Mouse (Mus musculus): ENCODE measurements around the gene Pde6b.

GRCm38 (mm10) chr5:108436101-108436500 lies 47.9 kb downstream of the Pde6b start:
- TF ChIP-seq TAL1 (IDR thresholded peaks at IDR 0.05; ENCODE audit: low read length) (no peak), GATA1 (IDR thresholded peaks at IDR 0.05; ENCODE audit: low read length) (no peak)

All from erythroblast, embryonic 14.5 days (primary cell).